17 mouse cellular contexts compared by ENCODE assay signal in genomic region chr10:34131356-34131755, GRCm38 (mm10). TPM values are rescaled to one million over a fixed set of nuclear protein-coding genes. Genes with fewer than 3 reads are reported as not detected.
DNase-seq lines count a peak whose midpoint lies in the region; ATAC-seq and TF ChIP-seq lines count a peak whose summit lies in the region.
"Had no signal": no experiment of that assay in that cellular context is flagged by ENCODE, and none has a peak within 500 bp of the region (broad histone marks: within the 10 kb centered on the region; RNA-seq: fewer than 3 reads in every experiment).

No protein-coding gene starts in this region.

- dilution Hi-C loops in CH12.LX (cut with MboI; ENCODE audit: extremely low pct_ligation_motif_present, extremely low pct_unique_long_range_greater_than_20kb, low sequenced_read_pairs): no loop called here

- no peak overlapping the region for H3K27ac ChIP-seq in liver, postnatal 0 days (ENCODE audit: low read depth)
- no peak overlapping the region for H3K27ac ChIP-seq in CH12.LX (ENCODE audit: insufficient read depth, low read depth)
- H3K27ac ChIP-seq: heart, embryonic 13.5 days; intestine, embryonic 15.5 days; kidney, postnatal 0 days; neural tube, embryonic 13.5 days had no signal

- no peak for TF ChIP-seq POLR2A in CH12.LX (IDR thresholded peaks at IDR 0.05; ENCODE audit: low read depth, low read length)

- no peaks in the 10 kb centered on the region for H3K27me3 ChIP-seq in liver, postnatal 0 days (ENCODE audit: insufficient read depth, low read length)
- H3K27me3 ChIP-seq in CH12.LX (replicated peaks): no peaks in the 10 kb centered on the region
- H3K27me3 ChIP-seq: intestine, embryonic 15.5 days; neural tube, embryonic 13.5 days had no signal

- H3K4me2 ChIP-seq in liver, postnatal 0 days (ENCODE audit: low read depth, low read length): no peak overlapping the region
- no peak overlapping the region for H3K4me2 ChIP-seq in CH12.LX (ENCODE audit: insufficient read depth, low read depth, poor library complexity, severe bottlenecking)
- H3K4me2 ChIP-seq: heart, embryonic 13.5 days; intestine, embryonic 15.5 days; liver, embryonic 11.5 days; neural tube, embryonic 13.5 days had no signal

- H3K9ac ChIP-seq in liver, postnatal 0 days (replicated peaks): no peak overlapping the region
- H3K9ac ChIP-seq in CH12.LX (ENCODE audit: insufficient read depth, low read depth): no peak overlapping the region
- H3K9ac ChIP-seq: heart, embryonic 13.5 days; intestine, embryonic 15.5 days; neural tube, embryonic 13.5 days had no signal

- intact Hi-C loops in left cerebral cortex, postnatal 10 days (cut with DNase I): no loop called here

- no peak for TF ChIP-seq EP300 in liver, postnatal 0 days (IDR thresholded peaks at IDR 0.05; ENCODE audit: low read depth)
- no peak for TF ChIP-seq EP300 in CH12.LX (IDR thresholded peaks at IDR 0.05; ENCODE audit: low read length)

- peaks cover 6% of the 10 kb centered on the region; the same call in 1 of the 2 replicates for H3K4me1 ChIP-seq in liver, postnatal 0 days (ENCODE audit: insufficient read depth)
- peaks cover 0 to 16% of the 10 kb centered on the region in 2 experiments; a peak in 2 of 4 replicates for H3K4me1 ChIP-seq in CH12.LX (ENCODE audit: control insufficient read depth in 1 of 2, insufficient read depth in 2 of 2)

- ATAC-seq in liver, postnatal 0 days: peak; percentile 27; the same call in 1 of the 2 replicates
- ATAC-seq: CD4-positive, CD25-positive, alpha-beta regulatory T cell, adult 4 months; intestine, embryonic 15.5 days had no signal

- WGBS in liver, postnatal 0 days (ENCODE audit: insufficient replicate concordance): 28% methylated on average over 2 of the region's 2 CpGs

- no peak for DNase-seq in liver, postnatal 0 days
- DNase-seq in liver (no peak), CH12.LX (ENCODE audit: extremely low read depth) (peak; percentile 37)
- DNase-seq in fibroblast of lung, adult 2 months (ENCODE audit: low read depth): peak; percentile 81
- DNase-seq in skeletal muscle tissue, adult 2 months (ENCODE audit: low read depth, low spot score): peak; percentile 30
- DNase-seq in left cerebral cortex, adult 18-20 months (ENCODE audit: low spot score in 2 of 2): no peak
- DNase-seq in left cerebral cortex, postnatal 10 days (ENCODE audit: extremely low spot score in 1 of 2, low spot score in 2 of 2): no peak
- DNase-seq: adrenal gland, postnatal 25 days; cerebellum, postnatal 10 days; gastrocnemius, postnatal 14 days had no signal

- no peak for TF ChIP-seq RAD21 in CH12.LX (IDR thresholded peaks at IDR 0.05; ENCODE audit: low read depth, low read length)

- no peaks in the 10 kb centered on the region for H3K36me3 ChIP-seq in liver, postnatal 0 days (replicated peaks; ENCODE audit: insufficient read depth, low read length)
- H3K36me3 ChIP-seq in CH12.LX (replicated peaks in 1 of 2; ENCODE audit: control insufficient read depth in 1 of 2, insufficient read depth in 1 of 2, low read length in 1 of 2): no peaks in the 10 kb centered on the region
- H3K36me3 ChIP-seq: heart, embryonic 13.5 days; intestine, embryonic 15.5 days; neural tube, embryonic 13.5 days had no signal

- no peaks in the 10 kb centered on the region for H3K79me2 ChIP-seq in CH12.LX (replicated peaks; ENCODE audit: control insufficient read depth, extremely low read depth, insufficient read depth, poor library complexity, severe bottlenecking)

- no peaks in the 10 kb centered on the region for H3K9me3 ChIP-seq in liver, postnatal 0 days (ENCODE audit: low read length)
- H3K9me3 ChIP-seq in CH12.LX (replicated peaks; ENCODE audit: low read length): no peaks in the 10 kb centered on the region
- H3K9me3 ChIP-seq: heart, embryonic 13.5 days; intestine, embryonic 15.5 days; neural tube, embryonic 13.5 days had no signal

- in situ Hi-C loops in CH12.LX (cut with MboI; ENCODE audit: low pct_ligation_motif_present, low pct_unique_long_range_greater_than_20kb, low sequenced_read_pairs): no loop called here

- no peak overlapping the region for H3K4me3 ChIP-seq in liver, postnatal 0 days (ENCODE audit: low read depth, low read length)
- H3K4me3 ChIP-seq in CH12.LX (replicated peaks in 1 of 3; ENCODE audit: low read depth in 2 of 3, low read length in 2 of 3, poor library complexity in 1 of 3): no peak overlapping the region
- H3K4me3 ChIP-seq: heart, embryonic 13.5 days; intestine, embryonic 15.5 days; megakaryocyte, embryonic 14.5 days; neural tube, embryonic 13.5 days had no signal

- TF ChIP-seq CTCF in liver, postnatal 0 days (IDR thresholded peaks at IDR 0.05; ENCODE audit: low read depth): no peak
- TF ChIP-seq CTCF in CH12.LX (conservative IDR thresholded peaks at IDR 0.05 in 1 of 2, IDR thresholded peaks at IDR 0.05 in 1 of 2; ENCODE audit: low read depth in 2 of 2, low read length in 2 of 2): no peak

TF ChIP-seq in CH12.LX, 34 proteins besides CTCF, POLR2A, EP300 and RAD21:
- TF ChIP-seq ETS1 (conservative IDR thresholded peaks at IDR 0.05; ENCODE audit: low read depth, low read length): 0 out of 2 replicates have a peak, but pooled peaks have one; percentile 29
- TF ChIP-seq BHLHE40 (IDR thresholded peaks at IDR 0.05; ENCODE audit: low read depth, low read length): peak; percentile 91
- no peak for TF ChIP-seq ZC3H11A (IDR thresholded peaks at IDR 0.05; ENCODE audit: low read depth, low read length)

RNA-seq across cellular contexts. Expression of gene Calhm6, which starts 3.6 kb away (rescaled TPM):
- polyA plus RNA-seq in liver, postnatal 0 days (2015; fragmentation: Nextera tagmentation; extraction: Ambion mirVana): 3.9 and 4.1 TPM in 2 replicates
- total RNA-seq in CH12.LX (2012; rRNA removed): 0.17 and 0.21 TPM in 2 replicates
- 0.38 and 0.58 TPM in 2 replicates for total RNA-seq in CH12.LX (2014; rRNA removed)
- polyA plus RNA-seq in CH12.LX (2012; ENCODE audit: insufficient read length, low read depth): 0.29 and 0.30 TPM in 2 replicates
- under 1 TPM; 0.52 to 0.56 TPM for total RNA-seq in left cerebral cortex, adult 18-20 months (2021)
- under 1 TPM; 0.32 to 0.77 TPM for total RNA-seq in left cerebral cortex, postnatal 10 days (2021)

RNA-seq across cellular contexts. Expression of gene Calhm5, which starts 35.0 kb away (rescaled TPM):
- polyA plus RNA-seq in liver, postnatal 0 days (2015; fragmentation: Nextera tagmentation; extraction: Ambion mirVana): 0.02 and 0.06 TPM in 2 replicates
- total RNA-seq in CH12.LX (2012; rRNA removed) (0.04 TPM in 1 of 2 replicates, not detected in the other), CH12.LX (2014; rRNA removed) (0.28 TPM in 2 replicates)
- polyA plus RNA-seq in CH12.LX (2012; ENCODE audit: insufficient read length, low read depth): 0.05 and 0.09 TPM in 2 replicates
- total RNA-seq in left cerebral cortex, adult 18-20 months (2021): 1 to 10 TPM; 2.8 to 3.1 TPM
- 1 to 10 TPM; 1.6 to 1.7 TPM for total RNA-seq in left cerebral cortex, postnatal 10 days (2021)
- polyA plus RNA-seq: CD4-positive, CD25-positive, alpha-beta regulatory T cell, adult 4 months had no signal

Comparison
In these comparisons a context has a peak if more than half of its experiments do, and no peak if none do; other contexts are left out.
1. DNase-seq: peak in CH12.LX (single experiment), fibroblast of lung, adult 2 months (single experiment) and skeletal muscle tissue, adult 2 months (single experiment); none in liver, postnatal 0 days (single experiment), liver (single experiment), left cerebral cortex, adult 18-20 months (0 of 2) and left cerebral cortex, postnatal 10 days (0 of 2).